Mouse (Mus musculus) forebrain, embryonic 11.5 days (tissue): Measurements from ENCODE around the gene Exph5. TPM values are rescaled to one million over a fixed set of nuclear protein-coding genes. Genes with fewer than 3 reads are reported as not detected.

ENCODE experiments used
- ATAC-seq: fragments of 200-750 bp; cut with Nextera tagmentation; replicated peaks from 2 replicates; pipeline ENCODE4 v1.8.0; 2017; ENCODE audit warnings: moderate TSS enrichment; ENCODE audit not compliant: low FRiP score
- DNase-seq: peaks from one replicate; pipeline ENCODE4 v3.0.0-alpha.2; 2017; ENCODE audit warnings: low spot score
- H3K27ac ChIP-seq: fragments of 300-500 bp; sonication (generic); 2 replicates; pipeline ENCODE4 v1.5.1; 2014; ENCODE audit warnings: low read depth, low read length
- H3K27me3 ChIP-seq: fragments of 300-500 bp; sonication (generic); 2 replicates; pipeline ENCODE4 v1.6.1; 2014; ENCODE audit warnings: mild to moderate bottlenecking, low read length, mixed read lengths; ENCODE audit not compliant: control insufficient read depth, insufficient read depth
- H3K36me3 ChIP-seq: fragments of 300-500 bp; sonication (generic); 2 replicates; pipeline ENCODE4 v1.6.1; 2014; ENCODE audit warnings: mild to moderate bottlenecking, low read length, moderate library complexity, mixed read lengths; ENCODE audit not compliant: control insufficient read depth, insufficient read depth
- H3K4me1 ChIP-seq: fragments of 300-500 bp; sonication (generic); replicated peaks from 2 replicates; pipeline ENCODE4 v1.6.1; 2014; ENCODE audit warnings: low read length, mixed read lengths; ENCODE audit not compliant: control insufficient read depth, insufficient read depth
- H3K4me2 ChIP-seq: fragments of 300-500 bp; sonication (generic); 2 replicates; pipeline ENCODE4 v1.6.1; 2014; ENCODE audit warnings: low read depth, mild to moderate bottlenecking, low read length, moderate library complexity, mixed read lengths; ENCODE audit not compliant: severe bottlenecking
- H3K4me3 ChIP-seq: fragments of 300-500 bp; sonication (generic); 2 replicates; pipeline ENCODE4 v1.5.1; 2014; ENCODE audit warnings: low read depth, low read length
- H3K9ac ChIP-seq: fragments of 300-500 bp; sonication (generic); 2 replicates; pipeline ENCODE4 v1.6.1; 2014; ENCODE audit warnings: low read length
- H3K9me3 ChIP-seq: fragments of 300-500 bp; sonication (generic); 2 replicates; pipeline ENCODE4 v1.6.1; 2016; ENCODE audit warnings: low read length, mixed read lengths; ENCODE audit not compliant: control insufficient read depth
- WGBS: fragments of 180-500 bp; shearing (Covaris S2); extraction: QIAGEN DNeasy Blood & Tissue Kit; methylation state at CpG from one replicate; pipeline ENCODE4 v1.1.7; 2014; 5-methylcytosine and 5-hydroxymethylcytosine counted together
- polyA plus RNA-seq: library from polyadenylated mRNA; unstranded; fragments of >200 nt; fragmentation: Nextera tagmentation; extraction: Ambion mirVana; gene quantifications from 2 replicates; pipeline ENCODE4 v1.2.1, GENCODE M21; 2014

Gene Exph5
- 0.64 and 1.0 TPM in 2 replicates for polyA plus RNA-seq

DNA sequence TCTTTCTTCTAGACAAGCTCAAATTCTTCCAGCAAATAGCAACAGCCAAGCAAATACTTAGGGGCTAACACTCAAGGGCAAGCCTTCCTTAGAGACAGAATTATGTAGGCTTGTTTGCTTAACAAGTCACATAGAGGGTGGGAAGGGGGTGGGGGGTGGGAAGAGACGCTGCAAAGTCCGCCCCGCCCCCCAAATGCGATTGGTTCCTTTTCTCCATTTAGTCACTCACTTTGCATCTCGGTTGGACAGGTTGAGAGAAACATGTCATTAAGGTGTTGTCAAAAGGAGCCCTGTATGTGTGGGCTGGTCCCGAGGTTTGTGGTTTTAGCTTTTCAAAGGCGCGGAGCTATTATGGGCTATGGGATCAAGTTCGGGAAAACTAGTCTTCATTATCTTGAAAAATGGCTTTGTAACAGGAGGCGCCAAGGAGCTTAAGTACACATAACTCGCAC lies at the start of gene Exph5:
Gene Exph5, plus strand, starts transcription at position 402 of the 452 bp plus-strand sequence.
- H3K36me3 ChIP-seq = no peaks in the 10 kb centered on the region
- H3K27ac ChIP-seq = no peak within 1 kb of the TSS
- no peaks in the 10 kb centered on the region; the same call in 1 of the 2 replicates for H3K4me1 ChIP-seq
- H3K9me3 ChIP-seq = no peaks in the 10 kb centered on the region
- H3K4me2 ChIP-seq = peak within 1 kb of the TSS; percentile 67
- H3K4me3 ChIP-seq = peak within 1 kb of the TSS; percentile 28
- DNase-seq = peak; percentile 73
- H3K27me3 ChIP-seq = peaks cover 4% of the 10 kb centered on the region; the same call in 1 of the 2 replicates
- H3K9ac ChIP-seq = 0 out of 2 replicates have a peak within 1 kb of the TSS, but pooled peaks have one; percentile 28
- no peak for ATAC-seq
- WGBS = under 1% methylated on average over 11 of the region's 11 CpGs

DNA sequence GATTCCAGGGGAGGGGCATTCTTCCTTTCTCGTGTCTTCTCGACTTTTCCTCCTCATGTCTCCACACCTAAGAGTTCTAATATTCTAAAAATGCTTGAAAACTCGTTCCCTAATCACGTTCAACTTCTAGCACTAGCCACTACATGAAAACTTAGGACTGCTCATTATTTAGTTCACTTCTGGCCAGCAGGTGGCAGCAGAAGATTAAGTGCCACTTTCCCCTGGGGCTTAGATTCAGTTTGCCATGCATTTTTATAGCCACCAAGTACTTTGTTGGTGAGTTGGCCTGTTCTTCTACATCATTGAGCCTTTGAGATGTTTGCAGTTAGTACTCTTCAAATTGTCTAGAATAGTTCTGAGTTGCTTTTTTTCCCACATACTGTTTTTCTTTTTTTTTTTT lies 47.1 kb upstream of the Exph5 start:
- DNase-seq (peak; percentile 80), ATAC-seq (no peak)
- no peaks in the 10 kb centered on the region for H3K4me1 ChIP-seq
- H3K9ac ChIP-seq = no peak overlapping the region
- no peaks in the 10 kb centered on the region for H3K9me3 ChIP-seq
- H3K36me3 ChIP-seq = no peaks in the 10 kb centered on the region
- H3K4me3 ChIP-seq = no peak overlapping the region
- no peak overlapping the region for H3K4me2 ChIP-seq
- no peak overlapping the region for H3K27ac ChIP-seq
- 10% methylated on average over 4 of the region's 4 CpGs for WGBS
- H3K27me3 ChIP-seq = no peaks in the 10 kb centered on the region

DNA sequence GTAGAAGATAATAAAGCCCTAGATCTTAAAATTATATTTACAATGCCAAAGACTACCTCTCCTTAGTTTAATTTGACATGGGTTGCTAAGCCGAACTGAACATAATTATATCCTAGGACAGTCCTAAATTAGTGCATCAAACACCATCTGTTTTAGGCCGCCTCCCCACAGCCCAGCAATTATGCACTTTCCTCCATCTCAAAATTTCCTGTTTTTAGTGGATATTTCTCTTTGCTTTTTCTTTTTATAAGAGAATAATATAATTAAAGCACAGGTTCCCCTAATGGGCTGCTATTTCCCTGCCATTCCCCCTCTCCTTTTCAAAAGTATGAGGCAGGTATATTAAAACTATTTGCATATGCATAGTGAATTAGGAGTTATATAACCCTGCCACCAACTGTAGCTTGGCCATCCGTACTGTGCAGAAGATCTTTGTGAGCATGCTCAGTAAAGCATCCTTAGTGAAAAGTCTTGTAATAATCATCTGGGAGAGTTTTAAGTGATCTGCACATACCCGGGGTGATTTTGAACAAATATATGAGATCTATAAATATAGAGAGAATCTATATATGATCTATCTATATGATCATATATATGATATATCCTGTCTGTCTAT lies 44.7 kb upstream of the Exph5 start:
- Histone ChIP-seq H3K27ac (no peak overlapping the region), H3K4me1 (no peaks in the 10 kb centered on the region), H3K27me3 (no peaks in the 10 kb centered on the region), H3K4me2 (no peak overlapping the region), H3K4me3 (no peak overlapping the region), H3K9me3 (no peaks in the 10 kb centered on the region), H3K36me3 (no peaks in the 10 kb centered on the region), H3K9ac (no peak overlapping the region)
- WGBS = 87% methylated on average over 4 of the region's 4 CpGs
- DNase-seq (no peak), ATAC-seq (no peak)

DNA sequence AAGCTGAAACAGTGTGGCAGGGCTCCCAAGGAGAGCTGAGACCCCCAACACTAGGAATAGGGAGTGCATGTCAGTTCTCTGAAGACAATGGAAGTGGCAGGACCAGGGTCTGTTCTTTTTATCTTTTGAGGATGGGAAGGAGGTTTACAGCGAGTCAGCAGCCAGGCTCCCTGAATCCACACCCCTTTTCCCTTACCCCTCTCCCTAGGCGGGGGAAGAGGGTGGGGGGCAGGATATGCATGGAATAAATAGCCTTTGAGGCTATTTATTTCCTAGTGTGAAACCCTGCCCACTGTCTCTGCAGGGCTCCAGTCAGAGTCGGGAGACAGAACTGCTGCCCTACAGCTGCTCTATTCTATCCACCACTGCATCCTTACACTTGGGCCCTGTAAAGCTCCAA lies 43.7 kb upstream of the Exph5 start:
- ATAC-seq = no peak
- DNase-seq = no peak
- H3K9ac ChIP-seq = no peak overlapping the region
- H3K27ac ChIP-seq = no peak overlapping the region
- no peak overlapping the region for H3K4me2 ChIP-seq
- no peaks in the 10 kb centered on the region for H3K4me1 ChIP-seq
- 3% methylated on average over 3 of the region's 3 CpGs for WGBS
- no peaks in the 10 kb centered on the region for H3K36me3 ChIP-seq
- H3K4me3 ChIP-seq = no peak overlapping the region
- H3K27me3 ChIP-seq = no peaks in the 10 kb centered on the region
- H3K9me3 ChIP-seq = no peaks in the 10 kb centered on the region

DNA sequence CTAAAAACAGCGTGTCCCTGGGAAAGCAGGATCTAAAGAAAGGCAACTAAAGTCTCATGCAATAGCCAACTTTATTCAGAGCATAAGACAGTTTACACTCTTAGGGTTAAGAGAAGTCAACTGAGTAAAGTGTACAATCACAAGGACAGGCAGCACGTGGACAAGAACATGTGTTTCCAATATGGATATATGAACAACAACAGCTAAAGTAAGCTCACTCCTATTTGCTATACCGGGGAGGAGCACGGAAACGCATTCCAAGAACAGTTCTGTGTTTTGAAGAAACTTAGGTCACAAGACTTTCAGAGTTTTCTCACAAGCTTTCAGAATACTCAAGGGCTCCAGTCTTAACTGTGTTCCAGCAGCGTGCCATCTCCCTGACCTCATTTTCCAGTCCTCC lies 43.3 kb upstream of the Exph5 start:
- Histone ChIP-seq H3K27me3 (no peaks in the 10 kb centered on the region), H3K4me3 (no peak overlapping the region), H3K4me2 (no peak overlapping the region), H3K4me1 (no peaks in the 10 kb centered on the region), H3K9me3 (no peaks in the 10 kb centered on the region), H3K9ac (no peak overlapping the region), H3K27ac (no peak overlapping the region), H3K36me3 (no peaks in the 10 kb centered on the region)
- 55% methylated on average over 6 of the region's 6 CpGs for WGBS
- ATAC-seq = no peak
- DNase-seq = no peak

DNA sequence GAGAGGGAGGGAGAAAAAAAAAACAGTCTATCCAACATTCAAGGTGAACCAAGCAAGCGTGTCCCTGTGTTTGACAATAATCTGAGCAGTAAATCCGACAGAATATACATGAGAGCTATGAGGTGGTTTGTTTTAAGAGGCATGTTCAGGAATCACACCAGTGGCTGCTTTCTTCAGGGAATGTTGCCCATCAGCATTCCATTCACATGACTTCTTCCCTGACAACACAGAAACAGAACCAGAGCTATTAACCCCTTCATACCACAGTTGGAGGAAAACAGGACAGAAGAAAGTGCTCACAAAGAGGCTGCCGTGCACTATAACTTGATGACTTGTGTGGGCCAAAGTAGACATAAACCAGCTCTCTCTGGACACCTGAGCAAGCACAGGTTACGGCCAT lies 37.1 kb upstream of the Exph5 start:
- H3K4me3 ChIP-seq = no peak overlapping the region
- DNase-seq = no peak
- H3K27ac ChIP-seq = no peak overlapping the region
- no peaks in the 10 kb centered on the region for H3K9me3 ChIP-seq
- H3K9ac ChIP-seq = no peak overlapping the region
- 83% methylated on average over 4 of the region's 4 CpGs for WGBS
- no peak for ATAC-seq
- H3K4me1 ChIP-seq = no peaks in the 10 kb centered on the region
- H3K36me3 ChIP-seq = no peaks in the 10 kb centered on the region
- no peak overlapping the region for H3K4me2 ChIP-seq
- no peaks in the 10 kb centered on the region for H3K27me3 ChIP-seq

DNA sequence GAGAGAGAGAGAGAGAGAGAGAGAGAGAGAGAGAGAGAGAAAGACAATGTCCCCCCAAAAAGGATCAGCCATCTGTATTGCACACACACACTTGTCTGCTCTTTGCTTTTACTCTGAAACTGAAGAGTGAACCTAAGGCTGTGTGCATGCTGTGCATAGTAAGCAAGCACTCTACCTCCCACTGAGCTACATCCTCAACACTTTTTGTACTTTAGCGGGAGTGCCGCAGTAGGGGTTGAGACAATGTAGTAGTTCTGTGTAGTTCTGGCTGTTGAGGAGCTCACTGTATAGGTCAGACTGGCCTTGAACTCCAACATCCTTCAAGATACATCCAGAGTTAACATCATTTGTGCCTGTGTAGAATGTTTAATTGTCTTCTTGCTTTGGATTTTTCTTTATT lies 35.9 kb upstream of the Exph5 start:
- H3K27ac ChIP-seq = no peak overlapping the region
- H3K9ac ChIP-seq = no peak overlapping the region
- no peak overlapping the region for H3K4me3 ChIP-seq
- H3K36me3 ChIP-seq = no peaks in the 10 kb centered on the region
- ATAC-seq (no peak), DNase-seq (no peak)
- no peaks in the 10 kb centered on the region for H3K4me1 ChIP-seq
- no peaks in the 10 kb centered on the region for H3K27me3 ChIP-seq
- H3K4me2 ChIP-seq = no peak overlapping the region
- 84% methylated on average over 2 of the region's 2 CpGs for WGBS
- no peaks in the 10 kb centered on the region for H3K9me3 ChIP-seq

DNA sequence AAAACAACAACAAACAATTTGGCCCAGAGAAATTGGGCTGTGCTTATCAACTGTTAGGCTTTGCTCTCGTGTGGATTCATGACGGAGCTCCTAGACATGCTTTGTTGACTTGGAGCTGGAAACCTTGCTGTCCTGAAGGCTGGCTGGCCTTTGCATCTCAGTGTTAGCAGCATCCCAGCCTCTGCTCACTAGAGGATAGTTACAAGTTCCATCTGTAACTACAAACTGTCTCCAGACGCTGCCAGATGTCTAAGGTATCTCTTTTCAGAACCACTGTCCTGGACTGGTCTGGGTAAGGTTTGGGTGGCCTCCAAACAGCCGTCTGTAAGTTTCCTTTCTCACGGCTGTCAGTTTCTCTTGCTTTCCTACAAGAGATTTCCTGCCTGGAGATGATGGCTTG lies 33.4 kb upstream of the Exph5 start:
- ATAC-seq = no peak
- Histone ChIP-seq H3K9ac (no peak overlapping the region), H3K27me3 (no peaks in the 10 kb centered on the region), H3K4me1 (no peaks in the 10 kb centered on the region), H3K9me3 (no peaks in the 10 kb centered on the region), H3K36me3 (no peaks in the 10 kb centered on the region), H3K4me3 (no peak overlapping the region), H3K27ac (no peak overlapping the region), H3K4me2 (no peak overlapping the region)
- DNase-seq = no peak
- 88% methylated on average over 5 of the region's 5 CpGs for WGBS
